Mouse (Mus musculus) CH12.LX (cell line): ENCODE measurements at regions not wholly inside any gene's neighbourhood (a gene's known extent, or its start where the extent isn't known, plus 50 kb on each side); places are given as distances from the start of the nearest gene placed in this dataset.
A peak's percentile ranks its signal among the peaks of the same experiment; 100 is the strongest.

ENCODE experiments used
- DNase-seq: peaks from one replicate; pipeline ENCODE4 v3.0.0-alpha.2; 2013; ENCODE audit errors: extremely low read depth
- H3K27ac ChIP-seq: 2 replicates; pipeline ENCODE4 v1.5.1; 2012; ENCODE audit warnings: low read depth, mild to moderate bottlenecking, control low read depth, moderate library complexity; ENCODE audit not compliant: insufficient read depth
- H3K27me3 ChIP-seq: replicated peaks from 2 replicates; pipeline ENCODE3; 2012; ENCODE audit warnings: inconsistent platforms
- H3K36me3 ChIP-seq, 2 experiments: replicated peaks in 1 of 2; 2 replicates each; pipeline versions ENCODE3 to v1.6.1; 2012; ENCODE audit warnings: inconsistent platforms in 1 of 2, low read length in 1 of 2, mild to moderate bottlenecking in 1 of 2, mixed read lengths in 1 of 2, moderate library complexity in 1 of 2; ENCODE audit not compliant: control insufficient read depth in 1 of 2, insufficient read depth in 1 of 2
- H3K4me1 ChIP-seq, 2 experiments: 2 replicates each; pipeline ENCODE4 v1.6.1; 2012; ENCODE audit warnings: inconsistent platforms in 1 of 2, moderate library complexity in 1 of 2; ENCODE audit not compliant: insufficient read depth in 2 of 2, control insufficient read depth in 1 of 2
- H3K4me2 ChIP-seq: 2 replicates; pipeline ENCODE4 v1.6.1; 2012; ENCODE audit warnings: low read depth, mild to moderate bottlenecking, control low read depth; ENCODE audit not compliant: poor library complexity, insufficient read depth, severe bottlenecking
- H3K4me3 ChIP-seq, 3 experiments: fragments of 150-350 bp in 1 of 3; sonication (generic) in 1 of 3; replicated peaks in 1 of 3; 2 replicates each; pipeline versions ENCODE3 to v1.5.1; 2011 to 2012; ENCODE audit warnings: low read depth in 2 of 3, low read length in 2 of 3, mild to moderate bottlenecking in 2 of 3, moderate library complexity in 2 of 3, control low read depth in 1 of 3, improper control_type of control experiment in 1 of 3, inconsistent platforms in 1 of 3, mixed read lengths in 1 of 3; ENCODE audit not compliant: poor library complexity in 1 of 3
- H3K79me2 ChIP-seq: replicated peaks from 2 replicates; pipeline ENCODE4 v1.6.1; 2012; ENCODE audit warnings: mild to moderate bottlenecking, moderate library complexity; ENCODE audit not compliant: control insufficient read depth, poor library complexity, insufficient read depth, severe bottlenecking; ENCODE audit errors: extremely low read depth
- H3K9ac ChIP-seq: 2 replicates; pipeline ENCODE4 v1.6.1; 2012; ENCODE audit warnings: low read depth, mild to moderate bottlenecking, control low read depth, moderate library complexity; ENCODE audit not compliant: insufficient read depth
- H3K9me3 ChIP-seq: replicated peaks from 2 replicates; pipeline ENCODE3; 2012; ENCODE audit warnings: low read length, inconsistent platforms, mixed read lengths
- BHLHE40 ChIP-seq: IDR thresholded peaks from 2 replicates; pipeline ENCODE4 v1.6.1; 2011; ENCODE audit warnings: mild to moderate bottlenecking, low read depth, low read length, improper control_type of control experiment
- CHD1 ChIP-seq: IDR thresholded peaks from 2 replicates; pipeline ENCODE4 v1.6.1; 2012; ENCODE audit warnings: low read depth, low read length, improper control_type of control experiment, inconsistent platforms
- ELF1 ChIP-seq: IDR thresholded peaks from 2 replicates; pipeline ENCODE4 v1.6.1; 2014; ENCODE audit warnings: low read depth, mild to moderate bottlenecking, inconsistent platforms, low read length, improper control_type of control experiment
- EP300 ChIP-seq: IDR thresholded peaks from 2 replicates; pipeline ENCODE4 v1.6.1; 2011; ENCODE audit warnings: low read length, improper control_type of control experiment
- ETS1 ChIP-seq: conservative IDR thresholded peaks from 2 replicates; pipeline ENCODE4 v1.6.1; 2012; ENCODE audit warnings: low read depth, mild to moderate bottlenecking, inconsistent platforms, low read length, improper control_type of control experiment, moderate library complexity
- GABPA ChIP-seq: IDR thresholded peaks from 2 replicates; pipeline ENCODE4 v1.6.1; 2012; ENCODE audit warnings: low read depth, low read length, improper control_type of control experiment, inconsistent platforms; ENCODE audit not compliant: insufficient replicate concordance
- HCFC1 ChIP-seq: IDR thresholded peaks from 2 replicates; pipeline ENCODE4 v1.6.1; 2012; ENCODE audit warnings: low read depth, mild to moderate bottlenecking, inconsistent platforms, low read length, improper control_type of control experiment
- IRF4 ChIP-seq: IDR thresholded peaks from 2 replicates; pipeline ENCODE4 v1.6.1; 2014; ENCODE audit warnings: low read depth, mild to moderate bottlenecking, inconsistent platforms, low read length, improper control_type of control experiment
- KAT2A ChIP-seq: IDR thresholded peaks from 2 replicates; pipeline ENCODE4 v1.6.1; 2012; ENCODE audit warnings: low read length, improper control_type of control experiment, inconsistent platforms; ENCODE audit not compliant: insufficient replicate concordance
- MAFK ChIP-seq: IDR thresholded peaks from 2 replicates; pipeline ENCODE4 v1.6.1; 2011; ENCODE audit warnings: low read length, improper control_type of control experiment; ENCODE audit not compliant: insufficient replicate concordance
- MAZ ChIP-seq: IDR thresholded peaks from 2 replicates; pipeline ENCODE4 v1.6.1; 2012; ENCODE audit warnings: low read depth, mild to moderate bottlenecking, inconsistent platforms, low read length, improper control_type of control experiment, moderate library complexity
- MXI1 ChIP-seq: IDR thresholded peaks from 2 replicates; pipeline ENCODE4 v1.6.1; 2011; ENCODE audit warnings: mild to moderate bottlenecking, low read depth, low read length, improper control_type of control experiment
- MYC ChIP-seq: IDR thresholded peaks from 2 replicates; pipeline ENCODE4 v1.6.1; 2011; ENCODE audit warnings: low read depth, mild to moderate bottlenecking, improper control_type of control experiment, low read length
- NELFE ChIP-seq: IDR thresholded peaks from 2 replicates; pipeline ENCODE4 v1.6.1; 2011; ENCODE audit warnings: low read depth, low read length, improper control_type of control experiment
- POLR2AphosphoS2 ChIP-seq: IDR thresholded peaks from 2 replicates; pipeline ENCODE4 v1.6.1; 2011; ENCODE audit warnings: low read depth, low read length, improper control_type of control experiment
- RAD21 ChIP-seq: IDR thresholded peaks from 2 replicates; pipeline ENCODE4 v1.6.1; 2011; ENCODE audit warnings: low read depth, mild to moderate bottlenecking, low read length, improper control_type of control experiment, moderate library complexity
- SIN3A ChIP-seq: IDR thresholded peaks from 2 replicates; pipeline ENCODE4 v1.6.1; 2012; ENCODE audit warnings: low read length, improper control_type of control experiment, inconsistent platforms
- TCF12 ChIP-seq: IDR thresholded peaks from 2 replicates; pipeline ENCODE4 v1.6.1; 2014; ENCODE audit warnings: low read depth, mild to moderate bottlenecking, inconsistent platforms, low read length, improper control_type of control experiment
- USF1 ChIP-seq: IDR thresholded peaks from 2 replicates; pipeline ENCODE4 v1.6.1; 2014; ENCODE audit warnings: low read depth, mild to moderate bottlenecking, inconsistent platforms, low read length, improper control_type of control experiment
- USF2 ChIP-seq: conservative IDR thresholded peaks from 2 replicates; pipeline ENCODE4 v1.6.1; 2011; ENCODE audit warnings: low read depth, low read length, improper control_type of control experiment
- dilution Hi-C: fragments of 300-500 bp; cut with MboI; formaldehyde crosslinking; loops from 2 replicates; pipeline ENCODE4 v1.14.3; 2020; ENCODE audit warnings: low sequenced_read_pairs; ENCODE audit not compliant: extremely low pct_unique_long_range_greater_than_20kb, extremely low pct_ligation_motif_present
- in situ Hi-C: fragments of 300-500 bp; cut with MboI; formaldehyde crosslinking; loops from 3 replicates; pipeline ENCODE4 v1.14.3; 2019; ENCODE audit warnings: low sequenced_read_pairs, low pct_ligation_motif_present, low pct_unique_long_range_greater_than_20kb, mixed read lengths

DNA sequence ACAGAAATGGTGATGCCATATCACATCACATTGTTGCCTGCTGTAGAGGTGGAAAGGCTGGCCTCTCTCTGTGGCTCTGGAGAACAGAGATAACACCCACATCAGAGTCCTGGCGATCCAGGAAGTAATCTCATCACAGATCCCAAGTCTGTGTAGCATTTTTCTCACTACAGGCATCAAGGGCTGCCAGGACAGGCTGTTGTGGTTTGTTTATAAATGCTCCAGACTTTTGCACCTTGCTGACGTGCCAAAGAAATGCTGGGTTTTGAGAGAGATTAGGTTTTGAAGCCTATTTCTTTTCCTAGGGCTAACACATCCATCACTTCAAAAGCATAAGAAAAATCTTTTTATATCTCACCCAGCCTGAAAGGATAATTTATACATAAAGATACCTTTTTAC is 76.3 kb downstream of the Drd1 start:
- in situ Hi-C loops (no loop called here), dilution Hi-C loops (no loop called here)
- Histone ChIP-seq H3K4me1 (no peaks in the 10 kb centered on the region), H3K27ac (no peak overlapping the region), H3K79me2 (no peaks in the 10 kb centered on the region), H3K9ac (no peak overlapping the region), H3K4me2 (no peak overlapping the region), H3K4me3 (no peak overlapping the region), H3K9me3 (no peaks in the 10 kb centered on the region), H3K36me3 (no peaks in the 10 kb centered on the region), H3K27me3 (peaks cover 57% of the 10 kb centered on the region)
- DNase-seq: no peak
- TF ChIP-seq HCFC1 (no peak), GABPA (no peak), CHD1 (no peak), MXI1 (no peak), IRF4 (no peak), ELF1 (no peak), BHLHE40 (no peak), SIN3A (no peak), TCF12 (no peak), MAZ (no peak), NELFE (no peak), USF2 (no peak), POLR2AphosphoS2 (no peak), MAFK (no peak), MYC (no peak), USF1 (no peak), ETS1 (no peak), RAD21 (no peak), KAT2A (no peak)

DNA sequence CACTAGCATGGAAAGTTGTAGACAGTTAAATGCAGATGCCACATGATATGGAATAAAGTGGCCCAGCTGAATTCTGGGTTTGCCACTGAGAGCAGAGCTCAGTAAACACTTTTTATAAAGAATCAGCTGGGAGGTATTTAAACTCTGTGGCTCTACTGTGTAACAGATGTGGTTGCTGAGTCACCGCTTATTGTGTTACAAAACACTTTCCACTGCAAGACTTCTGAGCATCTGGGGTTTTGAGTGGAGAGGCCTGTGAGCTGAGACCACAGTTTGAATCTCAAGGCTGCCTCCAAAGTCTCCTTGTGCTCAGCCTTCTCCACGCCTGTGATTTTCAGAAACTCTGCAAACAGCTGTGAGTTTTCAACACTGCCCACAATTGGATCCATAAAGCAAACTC is 86.1 kb downstream of the Drd1 start:
- Histone ChIP-seq H3K9me3 (peaks cover 8% of the 10 kb centered on the region), H3K79me2 (no peaks in the 10 kb centered on the region)
- dilution Hi-C loops: no loop called here
- in situ Hi-C loops: no loop called here
- TF ChIP-seq RAD21 (no peak), HCFC1 (no peak), MYC (no peak), SIN3A (peak; percentile 41; the same call in 1 of the 2 replicates), EP300 (no peak), MAFK (0 out of 2 replicates have a peak, but pooled peaks have one; percentile 10)
- TF ChIP-seq, all 38 proteins: peak for 2
- Histone ChIP-seq H3K27ac (peak overlapping the region; percentile 33; the same call in 1 of the 2 replicates), H3K4me1 (0 out of 4 replicates have a peak, but pooled peaks cover 0 to 2% of the 10 kb centered on the region in 2 experiments), H3K36me3 (no peaks in the 10 kb centered on the region), H3K4me3 (peak overlapping the region in 2 of 3 experiments; percentile 13 to 64), H3K4me2 (no peak overlapping the region), H3K27me3 (peaks cover 33% of the 10 kb centered on the region), H3K9ac (peak overlapping the region; percentile 45; the same call in 1 of the 2 replicates)
- no peak for DNase-seq
